Mouse (Mus musculus): ENCODE data around the gene Dnajc4. TPM values are rescaled to one million over a fixed set of nuclear protein-coding genes. Genes with fewer than 3 reads are reported as not detected.

The Dnajc4 gene
- polyA plus RNA-seq, 1 experiment from 2014 or later: 20.3 TPM

GRCm38 (mm10) chr19:7017541-7018457 lies 25.4 kb upstream of the Dnajc4 start:
- no peak for ATAC-seq (replicated peaks)
- Histone ChIP-seq H3K4me3 (no peak overlapping the region), H3K36me3 (peaks cover 44% of the 10 kb centered on the region), H3K27me3 (no peaks in the 10 kb centered on the region), H3K4me1 (no peaks in the 10 kb centered on the region), H3K4me2 (replicated peaks) (no peak overlapping the region), H3K9me3 (no peaks in the 10 kb centered on the region), H3K9ac (replicated peaks) (no peak overlapping the region), H3K27ac (replicated peaks) (no peak overlapping the region)
- 90% methylated on average over 12 of the region's 12 CpGs for WGBS

- Histone ChIP-seq H3K9me3 (no peaks in the 10 kb centered on the region), H3K9ac (replicated peaks) (no peak overlapping the region), H3K27ac (replicated peaks) (no peak overlapping the region), H3K4me1 (no peaks in the 10 kb centered on the region), H3K4me2 (replicated peaks) (no peak overlapping the region), H3K36me3 (peaks cover 12% of the 10 kb centered on the region), H3K4me3 (no peak overlapping the region), H3K27me3 (no peaks in the 10 kb centered on the region)
- WGBS: 92% methylated on average over 20 of the region's 20 CpGs
- no peak for ATAC-seq (replicated peaks)
Observed at GRCm38 (mm10) chr19:7014481-7015135, 22.2 kb upstream of the Dnajc4 start.

GRCm38 (mm10) chr19:7013984-7014383 lies 21.6 kb upstream of the Dnajc4 start:
- 90% methylated on average over 9 of the region's 9 CpGs for WGBS
- Histone ChIP-seq H3K4me1 (no peaks in the 10 kb centered on the region), H3K36me3 (0 out of 2 replicates have a peak, but pooled peaks cover 6% of the 10 kb centered on the region), H3K4me3 (no peak overlapping the region), H3K9me3 (no peaks in the 10 kb centered on the region), H3K27me3 (no peaks in the 10 kb centered on the region), H3K9ac (replicated peaks) (no peak overlapping the region), H3K4me2 (replicated peaks) (no peak overlapping the region), H3K27ac (replicated peaks) (no peak overlapping the region)
- ATAC-seq (replicated peaks): no peak

- ATAC-seq (replicated peaks): no peak
Observed at GRCm38 (mm10) chr19:7012426-7012825, 20.1 kb upstream of the Dnajc4 start.

GRCm38 (mm10) chr19:7006892-7007593 lies 14.7 kb upstream of the Dnajc4 start:
- 86% methylated on average over 9 of the region's 9 CpGs for WGBS
- no peak for ATAC-seq (replicated peaks)

More at GRCm38 (mm10) chr19:7012426-7012825, 20.1 kb upstream of the Dnajc4 start:
- H3K9ac ChIP-seq (replicated peaks): no peak overlapping the region
- 92% methylated on average over 4 of the region's 4 CpGs for WGBS
- no peak overlapping the region for H3K27ac ChIP-seq (replicated peaks)
- no peaks in the 10 kb centered on the region for H3K4me1 ChIP-seq
- 0 out of 2 replicates have a peak, but pooled peaks cover 3% of the 10 kb centered on the region for H3K36me3 ChIP-seq
- no peak overlapping the region for H3K4me3 ChIP-seq
- H3K27me3 ChIP-seq: no peaks in the 10 kb centered on the region
- no peak overlapping the region for H3K4me2 ChIP-seq (replicated peaks)
- no peaks in the 10 kb centered on the region for H3K9me3 ChIP-seq

GRCm38 (mm10) chr19:6999360-7000063 lies 7.1 kb upstream of the Dnajc4 start:
- 91% methylated on average over 19 of the region's 19 CpGs for WGBS
- ATAC-seq (replicated peaks): no peak
- Histone ChIP-seq H3K9me3 (no peaks in the 10 kb centered on the region), H3K9ac (replicated peaks) (no peak overlapping the region), H3K4me1 (peaks cover 25% of the 10 kb centered on the region), H3K27me3 (no peaks in the 10 kb centered on the region), H3K27ac (replicated peaks) (no peak overlapping the region), H3K4me2 (replicated peaks) (no peak overlapping the region), H3K36me3 (0 out of 2 replicates have a peak, but pooled peaks cover 9% of the 10 kb centered on the region), H3K4me3 (no peak overlapping the region)

More at GRCm38 (mm10) chr19:7006892-7007593, 14.7 kb upstream of the Dnajc4 start:
- Histone ChIP-seq H3K9me3 (no peaks in the 10 kb centered on the region), H3K4me1 (no peaks in the 10 kb centered on the region), H3K9ac (replicated peaks) (no peak overlapping the region; the same call in 1 of the 2 replicates), H3K4me2 (replicated peaks) (no peak overlapping the region), H3K27ac (replicated peaks) (no peak overlapping the region), H3K36me3 (no peaks in the 10 kb centered on the region), H3K27me3 (no peaks in the 10 kb centered on the region), H3K4me3 (no peak overlapping the region)

- ATAC-seq (replicated peaks): no peak
Observed at GRCm38 (mm10) chr19:6997721-6998290, 5.4 kb upstream of the Dnajc4 start.

GRCm38 (mm10) chr19:6996006-6996405 lies 3.6 kb upstream of the Dnajc4 start, which contains the start of the genes Nudt22 and Trpt1:
TSS of gene Nudt22 (minus strand) at chr19:6996117.
TSS of gene Trpt1 (plus strand) at chr19:6996131.
- Histone ChIP-seq H3K27ac (replicated peaks) (peak within 1 kb of the TSS; percentile 63), H3K4me1 (peaks cover 40% of the 10 kb centered on the region), H3K36me3 (0 out of 2 replicates have a peak, but pooled peaks cover 9% of the 10 kb centered on the region), H3K9me3 (no peaks in the 10 kb centered on the region), H3K9ac (replicated peaks) (peak within 1 kb of the TSS; percentile 67), H3K4me3 (peak within 1 kb of the TSS; percentile 60), H3K27me3 (no peaks in the 10 kb centered on the region), H3K4me2 (replicated peaks) (peak within 1 kb of the TSS; percentile 82)
- under 1% methylated on average over 24 of the region's 24 CpGs for WGBS
- ATAC-seq (replicated peaks): peak; percentile 65

More at GRCm38 (mm10) chr19:6997721-6998290, 5.4 kb upstream of the Dnajc4 start:
- no peaks in the 10 kb centered on the region for H3K9me3 ChIP-seq
- no peak overlapping the region for H3K4me2 ChIP-seq (replicated peaks)
- peaks cover 32% of the 10 kb centered on the region for H3K4me1 ChIP-seq
- H3K4me3 ChIP-seq: no peak overlapping the region
- 75% methylated on average over 9 of the region's 9 CpGs for WGBS
- no peaks in the 10 kb centered on the region for H3K27me3 ChIP-seq
- H3K9ac ChIP-seq (replicated peaks): no peak overlapping the region
- H3K27ac ChIP-seq (replicated peaks): no peak overlapping the region
- H3K36me3 ChIP-seq: 0 out of 2 replicates have a peak, but pooled peaks cover 9% of the 10 kb centered on the region

GRCm38 (mm10) chr19:6995255-6995991 lies 3.1 kb upstream of the Dnajc4 start:
- 50% methylated on average over 21 of the region's 21 CpGs for WGBS
- H3K4me1 ChIP-seq: peaks cover 40% of the 10 kb centered on the region

GRCm38 (mm10) chr19:6994489-6994888 lies 2.1 kb upstream of the Dnajc4 start:
- ATAC-seq (replicated peaks): no peak
- whole genome bisulfite sequencing: 84% methylated on average over 8 of the region's 8 CpGs
- Histone ChIP-seq H3K4me1 (peaks cover 40% of the 10 kb centered on the region), H3K27me3 (no peaks in the 10 kb centered on the region), H3K36me3 (0 out of 2 replicates have a peak, but pooled peaks cover 2% of the 10 kb centered on the region), H3K9me3 (no peaks in the 10 kb centered on the region), H3K4me2 (replicated peaks) (no peak overlapping the region), H3K4me3 (no peak overlapping the region), H3K27ac (replicated peaks) (no peak overlapping the region), H3K9ac (replicated peaks) (no peak overlapping the region)

More at GRCm38 (mm10) chr19:6995255-6995991, 3.1 kb upstream of the Dnajc4 start:
- Histone ChIP-seq H3K36me3 (0 out of 2 replicates have a peak, but pooled peaks cover 9% of the 10 kb centered on the region), H3K4me3 (peak overlapping the region; percentile 60), H3K27me3 (no peaks in the 10 kb centered on the region), H3K4me2 (replicated peaks) (peak overlapping the region; percentile 82), H3K9ac (replicated peaks) (peak overlapping the region; percentile 67), H3K9me3 (no peaks in the 10 kb centered on the region), H3K27ac (replicated peaks) (no peak overlapping the region)
- no peak for ATAC-seq (replicated peaks)

Data from forebrain, embryonic 15.5 days (tissue).